Mouse (Mus musculus): ENCODE measurements around the gene Dgki.

DNA sequence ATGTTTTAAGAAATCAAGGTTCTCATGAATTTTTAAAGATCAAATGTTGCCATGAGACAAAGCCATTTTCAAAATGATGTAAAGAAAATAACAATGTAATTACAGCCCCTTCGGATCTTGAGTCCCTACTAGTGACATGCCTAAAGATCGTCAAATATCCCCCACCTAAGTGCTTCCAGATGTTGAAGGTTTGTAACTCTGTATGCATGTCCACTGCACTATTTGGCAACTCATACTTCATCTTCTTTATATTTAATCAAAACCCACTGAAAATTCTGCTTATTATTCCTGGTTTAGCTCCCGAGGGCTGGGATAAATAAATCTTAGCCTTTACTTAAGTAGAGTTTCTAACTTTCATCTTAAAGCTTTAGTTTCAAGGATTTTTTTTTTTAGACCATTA is 458.3 kb downstream of the Dgki start:
- TF ChIP-seq CTCF (IDR thresholded peaks at IDR 0.05) (no peak), POLR2A (IDR thresholded peaks at IDR 0.05; ENCODE audit: insufficient read depth, low read depth, low read length) (no peak), EP300 (IDR thresholded peaks at IDR 0.05; ENCODE audit: insufficient read depth, low read depth, low read length) (no peak)
